Mouse (Mus musculus) forebrain, embryonic 13.5 days (tissue): ENCODE measurements around the gene Scgb1c1. TPM values are rescaled to one million over a fixed set of nuclear protein-coding genes. Genes with fewer than 3 reads are reported as not detected.
A peak's percentile ranks its signal among the peaks of the same experiment; 100 is the strongest.

Source experiments
- ATAC-seq: fragments of 200-750 bp; cut with Nextera tagmentation; 2 replicates; pipeline ENCODE4 v1.8.0; 2017
- H3K27ac ChIP-seq: fragments of 300-500 bp; sonication (generic); 2 replicates; pipeline ENCODE4 v1.5.1; 2015; ENCODE audit warnings: inconsistent platforms, mild to moderate bottlenecking, moderate library complexity
- H3K27me3 ChIP-seq: fragments of 300-500 bp; sonication (generic); 2 replicates; pipeline ENCODE4 v1.6.1; 2015; ENCODE audit warnings: mild to moderate bottlenecking, inconsistent platforms
- H3K36me3 ChIP-seq: fragments of 300-500 bp; sonication (generic); 2 replicates; pipeline ENCODE4 v1.6.1; 2015; ENCODE audit warnings: mild to moderate bottlenecking, inconsistent platforms; ENCODE audit not compliant: poor library complexity, severe bottlenecking
- H3K4me1 ChIP-seq: fragments of 300-500 bp; sonication (generic); 2 replicates; pipeline ENCODE4 v1.6.1; 2015; ENCODE audit warnings: inconsistent platforms
- H3K4me2 ChIP-seq: fragments of 300-500 bp; sonication (generic); 2 replicates; pipeline ENCODE4 v1.6.1; 2015; ENCODE audit warnings: inconsistent platforms, mild to moderate bottlenecking, moderate library complexity
- H3K4me3 ChIP-seq: fragments of 300-500 bp; sonication (generic); 2 replicates; pipeline ENCODE4 v1.5.1; 2015; ENCODE audit warnings: mild to moderate bottlenecking, inconsistent platforms
- H3K9ac ChIP-seq: fragments of 300-500 bp; sonication (generic); 2 replicates; pipeline ENCODE4 v1.6.1; 2015; ENCODE audit warnings: mild to moderate bottlenecking, inconsistent platforms
- H3K9me3 ChIP-seq: fragments of 300-500 bp; sonication (generic); replicated peaks from 2 replicates; pipeline ENCODE4 v1.6.1; 2016; ENCODE audit warnings: inconsistent platforms
- WGBS: fragments of 180-500 bp; shearing (Covaris S2); methylation state at CpG from one replicate; pipeline ENCODE4 v1.1.7; 2015; 5-methylcytosine and 5-hydroxymethylcytosine counted together
- polyA plus RNA-seq: library from polyadenylated mRNA; unstranded; fragments of >200 nt; fragmentation: Nextera tagmentation; extraction: Ambion mirVana; gene quantifications from 2 replicates; pipeline ENCODE4 v1.2.1, GENCODE M21; 2015

Scgb1c1 gene
- polyA plus RNA-seq, 1 experiment from 2014 or later = not detected

- Histone ChIP-seq H3K4me2 (no peak within 1 kb of the TSS), H3K4me1 (peaks cover 4% of the 10 kb centered on the region; the same call in 1 of the 2 replicates), H3K27me3 (peaks cover 16% of the 10 kb centered on the region), H3K36me3 (peaks cover 20% of the 10 kb centered on the region), H3K27ac (no peak within 1 kb of the TSS), H3K9ac (no peak within 1 kb of the TSS), H3K4me3 (no peak within 1 kb of the TSS), H3K9me3 (no peaks in the 10 kb centered on the region)
- WGBS = 67% methylated on average over 11 of the region's 11 CpGs
- no peak for ATAC-seq
Measured at GRCm38 (mm10) chr7:140847755-140848580, 2.6 kb downstream of the Scgb1c1 start, which contains the start of gene Odf3. Odf3 (plus strand) TSS chr7:140847805.

- Histone ChIP-seq H3K27me3 (peaks cover 10% of the 10 kb centered on the region), H3K4me2 (no peak overlapping the region), H3K4me3 (no peak overlapping the region), H3K4me1 (peaks cover 4% of the 10 kb centered on the region; the same call in 1 of the 2 replicates), H3K9me3 (no peaks in the 10 kb centered on the region), H3K36me3 (peaks cover 27% of the 10 kb centered on the region), H3K27ac (no peak overlapping the region), H3K9ac (no peak overlapping the region)
- ATAC-seq = no peak
- WGBS = 89% methylated on average over 10 of the region's 10 CpGs
Measured at GRCm38 (mm10) chr7:140848591-140848990, 3.2 kb downstream of the Scgb1c1 start.

- H3K9ac ChIP-seq = no peak overlapping the region
- H3K4me1 ChIP-seq = peaks cover 15% of the 10 kb centered on the region
- H3K4me3 ChIP-seq = no peak overlapping the region
- over 99% methylated on average over 4 of the region's 4 CpGs for WGBS
- ATAC-seq = no peak
- H3K4me2 ChIP-seq = no peak overlapping the region
- H3K27ac ChIP-seq = no peak overlapping the region
- H3K9me3 ChIP-seq = no peaks in the 10 kb centered on the region
- H3K27me3 ChIP-seq = no peaks in the 10 kb centered on the region
- peaks cover 40% of the 10 kb centered on the region for H3K36me3 ChIP-seq
Measured at GRCm38 (mm10) chr7:140851916-140852315, 6.6 kb downstream of the Scgb1c1 start.

- no peak for ATAC-seq
- H3K27me3 ChIP-seq = no peaks in the 10 kb centered on the region
- H3K4me3 ChIP-seq = no peak overlapping the region
- H3K36me3 ChIP-seq = peaks cover 41% of the 10 kb centered on the region
- no peak overlapping the region for H3K27ac ChIP-seq
- H3K9me3 ChIP-seq = no peaks in the 10 kb centered on the region
- WGBS = 87% methylated on average over 9 of the region's 9 CpGs
- peaks cover 20% of the 10 kb centered on the region for H3K4me1 ChIP-seq
- H3K9ac ChIP-seq = no peak overlapping the region
- H3K4me2 ChIP-seq = no peak overlapping the region
Measured at GRCm38 (mm10) chr7:140853386-140853785, 8.0 kb downstream of the Scgb1c1 start.

GRCm38 (mm10) chr7:140854483-140854882, 9.1 kb downstream of the Scgb1c1 start:
- no peak overlapping the region for H3K4me2 ChIP-seq
- ATAC-seq = no peak
- no peaks in the 10 kb centered on the region for H3K27me3 ChIP-seq
- H3K9me3 ChIP-seq = no peaks in the 10 kb centered on the region
- 0 out of 2 replicates have a peak overlapping the region, but pooled peaks have one; percentile 84 for H3K4me3 ChIP-seq
- H3K4me1 ChIP-seq = peaks cover 31% of the 10 kb centered on the region
- H3K9ac ChIP-seq = no peak overlapping the region
- no peak overlapping the region for H3K27ac ChIP-seq
- WGBS = 96% methylated on average over 18 of the region's 18 CpGs
- peaks cover 52% of the 10 kb centered on the region for H3K36me3 ChIP-seq

- no peaks in the 10 kb centered on the region for H3K27me3 ChIP-seq
- no peaks in the 10 kb centered on the region for H3K9me3 ChIP-seq
- no peak overlapping the region for H3K27ac ChIP-seq
- peaks cover 59% of the 10 kb centered on the region for H3K36me3 ChIP-seq
- ATAC-seq = no peak
- peak overlapping the region; percentile 99 for H3K4me2 ChIP-seq
- H3K4me1 ChIP-seq = peaks cover 32% of the 10 kb centered on the region
- H3K9ac ChIP-seq = peak overlapping the region; percentile 92
- H3K4me3 ChIP-seq = peak overlapping the region; percentile 84
- WGBS = 75% methylated on average over 9 of the region's 9 CpGs
Measured at GRCm38 (mm10) chr7:140855181-140855580, 9.8 kb downstream of the Scgb1c1 start.

GRCm38 (mm10) chr7:140855860-140856784, 10.8 kb downstream of the Scgb1c1 start, which contains the start of gene Gm45785:
Gm45785 (minus strand) TSS chr7:140856331.
- peak within 1 kb of the TSS; percentile 84 for H3K4me3 ChIP-seq
- H3K27me3 ChIP-seq = no peaks in the 10 kb centered on the region
- H3K36me3 ChIP-seq = peaks cover 65% of the 10 kb centered on the region
- H3K4me2 ChIP-seq = peak within 1 kb of the TSS; percentile 99
- peaks cover 32% of the 10 kb centered on the region for H3K4me1 ChIP-seq
- ATAC-seq = peak; percentile 80
- H3K9me3 ChIP-seq = no peaks in the 10 kb centered on the region
- 2% methylated on average over 51 of the region's 51 CpGs for WGBS
- peak within 1 kb of the TSS; percentile 92 for H3K9ac ChIP-seq
- H3K27ac ChIP-seq = peak within 1 kb of the TSS; percentile 93

GRCm38 (mm10) chr7:140856785-140857549, 11.6 kb downstream of the Scgb1c1 start, which contains the start of gene Ric8a:
Ric8a (plus strand) TSS chr7:140856957.
- no peaks in the 10 kb centered on the region for H3K9me3 ChIP-seq
- H3K4me2 ChIP-seq = peak within 1 kb of the TSS; percentile 99
- peak; percentile 83 for ATAC-seq
- H3K9ac ChIP-seq = peak within 1 kb of the TSS; percentile 92
- peak within 1 kb of the TSS; percentile 84 for H3K4me3 ChIP-seq
- H3K4me1 ChIP-seq = peaks cover 32% of the 10 kb centered on the region
- H3K27ac ChIP-seq = peak within 1 kb of the TSS; percentile 93
- peaks cover 66% of the 10 kb centered on the region for H3K36me3 ChIP-seq
- no peaks in the 10 kb centered on the region for H3K27me3 ChIP-seq
- 0% methylated on average over 50 of the region's 50 CpGs for WGBS

- Histone ChIP-seq H3K27ac (peak within 1 kb of the TSS; percentile 93), H3K4me1 (peaks cover 32% of the 10 kb centered on the region), H3K9me3 (no peaks in the 10 kb centered on the region), H3K4me2 (peak within 1 kb of the TSS; percentile 99), H3K27me3 (no peaks in the 10 kb centered on the region), H3K36me3 (peaks cover 66% of the 10 kb centered on the region), H3K4me3 (peak within 1 kb of the TSS; percentile 84), H3K9ac (peak within 1 kb of the TSS; percentile 92)
- ATAC-seq = peak; percentile 55
- 39% methylated on average over 39 of the region's 40 CpGs for WGBS
Measured at GRCm38 (mm10) chr7:140857550-140858505, 12.5 kb downstream of the Scgb1c1 start, which contains the start of gene Bet1l. Bet1l (minus strand) TSS chr7:140857577.

GRCm38 (mm10) chr7:140858746-140859145, 13.4 kb downstream of the Scgb1c1 start:
- Histone ChIP-seq H3K9ac (peak overlapping the region; percentile 92), H3K36me3 (peaks cover 66% of the 10 kb centered on the region), H3K4me3 (peak overlapping the region; percentile 84; the same call in 1 of the 2 replicates), H3K4me1 (peaks cover 32% of the 10 kb centered on the region), H3K27me3 (no peaks in the 10 kb centered on the region), H3K27ac (no peak overlapping the region), H3K4me2 (peak overlapping the region; percentile 99), H3K9me3 (no peaks in the 10 kb centered on the region)
- 98% methylated on average over 8 of the region's 8 CpGs for WGBS
- no peak for ATAC-seq
